In genomic region chr1:31636575-31637356, GRCm38 (mm10) we compare ENCODE assay signal across 21 mouse cellular contexts.
DNase-seq lines count a peak whose midpoint lies in the region; ATAC-seq and TF ChIP-seq lines count a peak whose summit lies in the region.
"Had no signal": no experiment of that assay in that cellular context is flagged by ENCODE, and none has a peak within 500 bp of the region (broad histone marks: within the 10 kb centered on the region; RNA-seq: fewer than 3 reads in every experiment).

No protein-coding gene starts in this region.

- H3K27me3 ChIP-seq in forebrain, embryonic 13.5 days, result no peaks in the 10 kb centered on the region
- H3K27me3 ChIP-seq in forebrain, embryonic 12.5 days, result no peaks in the 10 kb centered on the region
- no peaks in the 10 kb centered on the region for H3K27me3 ChIP-seq in hindbrain, postnatal 0 days (ENCODE audit: insufficient read depth, low read length)
- no peaks in the 10 kb centered on the region for H3K27me3 ChIP-seq in hindbrain, embryonic 10.5 days (ENCODE audit: insufficient read depth, poor library complexity, severe bottlenecking)
- H3K27me3 ChIP-seq in midbrain, postnatal 0 days (ENCODE audit: insufficient read depth, low read length), result no peaks in the 10 kb centered on the region
- no peaks in the 10 kb centered on the region for H3K27me3 ChIP-seq in midbrain, embryonic 11.5 days (ENCODE audit: control insufficient read depth, insufficient read depth, low read length)
- H3K27me3 ChIP-seq in forebrain, postnatal 0 days (ENCODE audit: insufficient read depth, low read length), result no peaks in the 10 kb centered on the region
- H3K27me3 ChIP-seq: embryonic facial prominence, embryonic 12.5 days; heart, embryonic 13.5 days; hindbrain, embryonic 12.5 days; Patski had no signal

- H3K4me2 ChIP-seq in forebrain, embryonic 13.5 days, result no peak overlapping the region
- H3K4me2 ChIP-seq in forebrain, embryonic 12.5 days, result no peak overlapping the region
- no peak overlapping the region for H3K4me2 ChIP-seq in hindbrain, postnatal 0 days (ENCODE audit: low read depth, low read length)
- H3K4me2 ChIP-seq in midbrain, postnatal 0 days (ENCODE audit: low read depth, low read length, poor library complexity, severe bottlenecking), result no peak overlapping the region
- H3K4me2 ChIP-seq in midbrain, embryonic 11.5 days, result no peak overlapping the region
- no peak overlapping the region for H3K4me2 ChIP-seq in forebrain, postnatal 0 days (ENCODE audit: low read depth)
- H3K4me2 ChIP-seq: embryonic facial prominence, embryonic 12.5 days; heart, embryonic 13.5 days; hindbrain, embryonic 12.5 days had no signal

- no peaks in the 10 kb centered on the region for H3K36me3 ChIP-seq in forebrain, embryonic 13.5 days (ENCODE audit: poor library complexity, severe bottlenecking)
- H3K36me3 ChIP-seq in forebrain, embryonic 12.5 days (replicated peaks), result no peaks in the 10 kb centered on the region
- H3K36me3 ChIP-seq in hindbrain, postnatal 0 days (ENCODE audit: insufficient read depth, low read length), result no peaks in the 10 kb centered on the region
- H3K36me3 ChIP-seq in hindbrain, embryonic 10.5 days, result no peaks in the 10 kb centered on the region
- no peaks in the 10 kb centered on the region for H3K36me3 ChIP-seq in midbrain, postnatal 0 days (ENCODE audit: insufficient read depth, low read length)
- H3K36me3 ChIP-seq in midbrain, embryonic 11.5 days (ENCODE audit: control insufficient read depth, insufficient read depth, low read length), result no peaks in the 10 kb centered on the region
- no peaks in the 10 kb centered on the region for H3K36me3 ChIP-seq in forebrain, postnatal 0 days (ENCODE audit: insufficient read depth)
- H3K36me3 ChIP-seq: embryonic facial prominence, embryonic 12.5 days; heart, embryonic 13.5 days; hindbrain, embryonic 12.5 days had no signal

- H3K9ac ChIP-seq in forebrain, embryonic 13.5 days, result no peak overlapping the region
- no peak overlapping the region for H3K9ac ChIP-seq in forebrain, embryonic 12.5 days
- H3K9ac ChIP-seq in hindbrain, postnatal 0 days (replicated peaks; ENCODE audit: low read length), result no peak overlapping the region
- no peak overlapping the region for H3K9ac ChIP-seq in midbrain, postnatal 0 days (replicated peaks; ENCODE audit: low read length, poor library complexity, severe bottlenecking)
- no peak overlapping the region for H3K9ac ChIP-seq in midbrain, embryonic 11.5 days (ENCODE audit: low read length)
- no peak overlapping the region for H3K9ac ChIP-seq in forebrain, postnatal 0 days
- H3K9ac ChIP-seq: embryonic facial prominence, embryonic 12.5 days; heart, embryonic 13.5 days; hindbrain, embryonic 12.5 days had no signal

- H3K27ac ChIP-seq in forebrain, embryonic 13.5 days, result no peak overlapping the region
- H3K27ac ChIP-seq in forebrain, embryonic 12.5 days, result no peak overlapping the region
- H3K27ac ChIP-seq in hindbrain, postnatal 0 days, result no peak overlapping the region
- no peak overlapping the region for H3K27ac ChIP-seq in hindbrain, embryonic 10.5 days
- H3K27ac ChIP-seq in midbrain, postnatal 0 days (ENCODE audit: low read depth, low read length), result no peak overlapping the region
- no peak overlapping the region for H3K27ac ChIP-seq in midbrain, embryonic 11.5 days (ENCODE audit: low read depth, low read length)
- no peak overlapping the region for H3K27ac ChIP-seq in forebrain, postnatal 0 days (ENCODE audit: low read depth, low read length)
- H3K27ac ChIP-seq: embryonic facial prominence, embryonic 12.5 days; heart, embryonic 13.5 days; hindbrain, embryonic 12.5 days had no signal

- no peaks in the 10 kb centered on the region for H3K9me3 ChIP-seq in forebrain, embryonic 13.5 days (replicated peaks)
- H3K9me3 ChIP-seq in forebrain, embryonic 12.5 days, result no peaks in the 10 kb centered on the region
- no peaks in the 10 kb centered on the region for H3K9me3 ChIP-seq in hindbrain, postnatal 0 days (ENCODE audit: low read length)
- H3K9me3 ChIP-seq in hindbrain, embryonic 10.5 days, result no peaks in the 10 kb centered on the region
- no peaks in the 10 kb centered on the region for H3K9me3 ChIP-seq in midbrain, postnatal 0 days (ENCODE audit: low read length)
- no peaks in the 10 kb centered on the region for H3K9me3 ChIP-seq in midbrain, embryonic 11.5 days (ENCODE audit: control insufficient read depth, low read length)
- no peaks in the 10 kb centered on the region for H3K9me3 ChIP-seq in forebrain, postnatal 0 days (ENCODE audit: low read length)
- H3K9me3 ChIP-seq: embryonic facial prominence, embryonic 12.5 days; hindbrain, embryonic 12.5 days had no signal

- H3K4me1 ChIP-seq in forebrain, embryonic 13.5 days, result no peaks in the 10 kb centered on the region
- H3K4me1 ChIP-seq in forebrain, embryonic 12.5 days, result no peaks in the 10 kb centered on the region
- no peaks in the 10 kb centered on the region for H3K4me1 ChIP-seq in hindbrain, postnatal 0 days (ENCODE audit: insufficient read depth, low read length)
- H3K4me1 ChIP-seq in hindbrain, embryonic 10.5 days (replicated peaks), result no peaks in the 10 kb centered on the region
- no peaks in the 10 kb centered on the region for H3K4me1 ChIP-seq in midbrain, postnatal 0 days (ENCODE audit: insufficient read depth, low read length)
- H3K4me1 ChIP-seq in midbrain, embryonic 11.5 days (ENCODE audit: control insufficient read depth, insufficient read depth, low read length), result no peaks in the 10 kb centered on the region
- no peaks in the 10 kb centered on the region for H3K4me1 ChIP-seq in forebrain, postnatal 0 days (ENCODE audit: insufficient read depth)
- H3K4me1 ChIP-seq: embryonic facial prominence, embryonic 12.5 days; heart, embryonic 13.5 days; hindbrain, embryonic 12.5 days had no signal

- TF ChIP-seq CTCF in hindbrain, postnatal 0 days (IDR thresholded peaks at IDR 0.05; ENCODE audit: low read depth), result no peak
- TF ChIP-seq CTCF in midbrain, postnatal 0 days (IDR thresholded peaks at IDR 0.05), result no peak
- TF ChIP-seq CTCF in forebrain, postnatal 0 days (IDR thresholded peaks at IDR 0.05; ENCODE audit: low read depth), result no peak

- DNase-seq in hindbrain, postnatal 0 days (ENCODE audit: low spot score), result peak; percentile 36
- DNase-seq in hindbrain, embryonic 10.5 days (ENCODE audit: low spot score), result no peak
- peak; percentile 35 for DNase-seq in midbrain, postnatal 0 days (ENCODE audit: low spot score)
- DNase-seq in midbrain, embryonic 11.5 days (ENCODE audit: low spot score, missing footprints), result no peak
- peak; percentile 22 for DNase-seq in forebrain, postnatal 0 days
- no peak for DNase-seq in embryo, embryonic 10.5 days (ENCODE audit: low spot score)
- DNase-seq: adrenal gland, postnatal 14 days; cerebellum, adult 18-20 months; cerebellum, adult 9-11 months; cerebellum, postnatal 36 days; gastrocnemius, postnatal 36 days; heart, adult 11 months; heart, postnatal 36 days had no signal

- H3K4me3 ChIP-seq in forebrain, embryonic 13.5 days, result no peak overlapping the region
- no peak overlapping the region for H3K4me3 ChIP-seq in forebrain, embryonic 12.5 days (replicated peaks)
- no peak overlapping the region for H3K4me3 ChIP-seq in hindbrain, postnatal 0 days (ENCODE audit: low read length)
- H3K4me3 ChIP-seq in hindbrain, embryonic 10.5 days, result no peak overlapping the region
- no peak overlapping the region for H3K4me3 ChIP-seq in midbrain, postnatal 0 days (ENCODE audit: low read depth, low read length)
- H3K4me3 ChIP-seq in midbrain, embryonic 11.5 days (ENCODE audit: low read depth, low read length), result no peak overlapping the region
- no peak overlapping the region for H3K4me3 ChIP-seq in forebrain, postnatal 0 days (ENCODE audit: low read depth, low read length)
- H3K4me3 ChIP-seq: embryonic facial prominence, embryonic 12.5 days; heart, embryonic 13.5 days; hindbrain, embryonic 12.5 days had no signal

- WGBS in forebrain, embryonic 13.5 days, result 45% methylated on average over 1 of the region's 1 CpGs
- WGBS in forebrain, embryonic 12.5 days, result 63% methylated on average over 1 of the region's 1 CpGs
- WGBS in hindbrain, postnatal 0 days, result 30% methylated on average over 1 of the region's 1 CpGs
- WGBS in hindbrain, embryonic 10.5 days, result 79% methylated on average over 1 of the region's 1 CpGs
- WGBS in midbrain, postnatal 0 days, result 54% methylated on average over 1 of the region's 1 CpGs
- WGBS in midbrain, embryonic 11.5 days, result 76% methylated on average over 1 of the region's 1 CpGs
- 14% methylated on average over 1 of the region's 1 CpGs for WGBS in forebrain, postnatal 0 days

- ATAC-seq in forebrain, embryonic 13.5 days, result peak; percentile 73
- ATAC-seq in forebrain, embryonic 12.5 days (ENCODE audit: low FRiP score), result no peak; the same call in 1 of the 2 replicates
- no peak for ATAC-seq in hindbrain, postnatal 0 days
- ATAC-seq in midbrain, postnatal 0 days (ENCODE audit: low FRiP score), result no peak
- ATAC-seq in midbrain, embryonic 11.5 days (ENCODE audit: low FRiP score), result no peak
- no peak for ATAC-seq in forebrain, postnatal 0 days
- ATAC-seq: activated CD4-positive, CD25-positive, alpha-beta regulatory T cell, adult 4 months; intestine, embryonic 16.5 days; Patski had no signal

Comparison
In these comparisons a context has a peak if more than half of its experiments do, and no peak if none do; other contexts are left out.
1. DNase-seq: peak in hindbrain, postnatal 0 days (single experiment), midbrain, postnatal 0 days (single experiment) and forebrain, postnatal 0 days (single experiment); none in hindbrain, embryonic 10.5 days (single experiment), midbrain, embryonic 11.5 days (single experiment) and embryo, embryonic 10.5 days (single experiment).